Mouse (Mus musculus) hindbrain, postnatal 0 days (tissue): ENCODE data around the gene Olfr655. TPM values are rescaled to one million over a fixed set of nuclear protein-coding genes. Genes with fewer than 3 reads are reported as not detected.

Experiments used
- ATAC-seq: fragments of 200-750 bp; cut with Nextera tagmentation; 2 replicates; pipeline ENCODE4 v1.8.0; 2017; ENCODE audit warnings: mild to moderate bottlenecking, moderate TSS enrichment, moderate library complexity
- DNase-seq: peaks from one replicate; pipeline ENCODE4 v3.0.0-alpha.2; 2015; ENCODE audit warnings: low spot score
- H3K27ac ChIP-seq: fragments of 300-500 bp; sonication (generic); 2 replicates; pipeline ENCODE4 v1.5.1; 2014; ENCODE audit warnings: mild to moderate bottlenecking
- H3K27me3 ChIP-seq: fragments of 300-500 bp; sonication (generic); 2 replicates; pipeline ENCODE4 v1.6.1; 2014; ENCODE audit warnings: low read length, mixed read lengths; ENCODE audit not compliant: insufficient read depth
- H3K36me3 ChIP-seq: fragments of 300-500 bp; sonication (generic); 2 replicates; pipeline ENCODE4 v1.6.1; 2014; ENCODE audit warnings: low read length, mixed read lengths; ENCODE audit not compliant: insufficient read depth
- H3K4me1 ChIP-seq: fragments of 300-500 bp; sonication (generic); 2 replicates; pipeline ENCODE4 v1.6.1; 2014; ENCODE audit warnings: antibody characterized with exemption, low read length, mixed read lengths; ENCODE audit not compliant: insufficient read depth
- H3K4me2 ChIP-seq: fragments of 300-500 bp; sonication (generic); 2 replicates; pipeline ENCODE4 v1.6.1; 2014; ENCODE audit warnings: low read depth, mild to moderate bottlenecking, low read length, moderate library complexity, mixed read lengths
- H3K4me3 ChIP-seq: fragments of 300-500 bp; sonication (generic); 2 replicates; pipeline ENCODE4 v1.5.1; 2014; ENCODE audit warnings: low read length
- H3K9ac ChIP-seq: fragments of 300-500 bp; sonication (generic); replicated peaks from 2 replicates; pipeline ENCODE4 v1.6.1; 2014; ENCODE audit warnings: mild to moderate bottlenecking, low read length, moderate library complexity, mixed read lengths
- H3K9me3 ChIP-seq: fragments of 300-500 bp; sonication (generic); 2 replicates; pipeline ENCODE4 v1.6.1; 2016; ENCODE audit warnings: low read length, mixed read lengths
- CTCF ChIP-seq: IDR thresholded peaks from 2 replicates; pipeline ENCODE4 v1.5.1; 2016; ENCODE audit warnings: antibody characterized with exemption, control low read depth, low read depth
- WGBS: fragments of 180-500 bp; shearing (Covaris S2); extraction: QIAGEN DNeasy Blood & Tissue Kit; methylation state at CpG from one replicate; pipeline ENCODE4 v1.1.7; 2014; 5-methylcytosine and 5-hydroxymethylcytosine counted together
- polyA plus RNA-seq: library from polyadenylated mRNA; unstranded; fragments of >200 nt; fragmentation: Nextera tagmentation; extraction: Ambion mirVana; gene quantifications from 2 replicates; pipeline ENCODE4 v1.2.1, GENCODE M21; 2015
- total RNA-seq: library from RNA; depleted of rRNA; stranded (reverse); fragments of >200 nt; gene quantifications from 2 replicates; pipeline ENCODE4 v1.2.3, GENCODE M21; 2014; rRNA removed

Gene Olfr655
- total and polyA plus RNA-seq, 2 experiments from 2014 or later, result not detected

DNA sequence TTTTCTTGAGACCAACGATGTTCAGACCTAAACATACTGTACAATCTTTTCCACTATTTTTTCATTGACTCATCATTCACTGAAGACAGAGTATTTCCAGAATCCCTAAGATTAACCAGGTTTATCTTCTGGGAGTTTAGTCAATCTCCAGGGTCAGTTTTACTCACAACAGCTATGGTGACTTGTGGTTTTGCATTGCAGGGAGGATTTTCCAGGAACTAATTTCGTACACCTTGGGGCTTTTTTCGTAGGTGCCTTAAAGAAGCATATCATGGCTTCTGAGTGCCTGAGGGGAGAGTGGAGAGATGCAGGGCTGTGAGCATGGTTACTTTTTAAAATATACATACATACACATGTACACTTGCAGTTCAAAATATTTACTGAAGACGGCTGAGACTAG is 14.9 kb downstream of the Olfr655 start, which contains the start of gene Olfr654:
Gene Olfr654, plus strand, starts transcription at position 301 of the 400 bp plus-strand sequence.
- Histone ChIP-seq H3K9me3 (no peaks in the 10 kb centered on the region), H3K4me2 (no peak within 1 kb of the TSS), H3K9ac (no peak within 1 kb of the TSS), H3K4me1 (no peaks in the 10 kb centered on the region), H3K36me3 (no peaks in the 10 kb centered on the region), H3K27ac (no peak within 1 kb of the TSS), H3K27me3 (no peaks in the 10 kb centered on the region), H3K4me3 (no peak within 1 kb of the TSS)
- ATAC-seq (no peak), DNase-seq (no peak)
- WGBS, result 90% methylated on average over 4 of the region's 4 CpGs
- TF ChIP-seq CTCF, result no peak

DNA sequence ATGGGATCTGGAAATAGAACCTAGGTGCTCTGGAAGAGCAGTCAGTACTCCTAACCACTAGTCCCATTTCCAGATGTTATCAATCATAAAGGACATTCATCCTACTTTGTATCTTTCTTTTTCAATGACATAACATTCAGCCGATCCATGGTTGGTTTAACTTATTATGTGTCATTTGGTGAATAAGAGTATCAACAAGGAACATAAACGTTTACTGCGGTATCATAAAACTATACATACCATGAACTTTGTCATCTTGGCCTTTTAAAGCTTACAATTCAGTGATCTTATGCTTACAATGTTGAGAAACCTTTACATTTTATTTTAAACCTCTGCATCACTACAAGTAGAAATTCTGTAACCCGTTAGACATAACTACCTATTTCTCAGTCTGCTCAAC is 20.1 kb downstream of the Olfr655 start:
- no peak overlapping the region for H3K4me2 ChIP-seq
- no peak for ATAC-seq
- no peak overlapping the region for H3K9ac ChIP-seq
- no peaks in the 10 kb centered on the region for H3K27me3 ChIP-seq
- H3K4me3 ChIP-seq, result no peak overlapping the region
- H3K36me3 ChIP-seq, result no peaks in the 10 kb centered on the region
- no peaks in the 10 kb centered on the region for H3K4me1 ChIP-seq
- no peaks in the 10 kb centered on the region for H3K9me3 ChIP-seq
- TF ChIP-seq CTCF, result no peak
- 89% methylated on average over 4 of the region's 4 CpGs for WGBS
- DNase-seq, result no peak
- H3K27ac ChIP-seq, result no peak overlapping the region

DNA sequence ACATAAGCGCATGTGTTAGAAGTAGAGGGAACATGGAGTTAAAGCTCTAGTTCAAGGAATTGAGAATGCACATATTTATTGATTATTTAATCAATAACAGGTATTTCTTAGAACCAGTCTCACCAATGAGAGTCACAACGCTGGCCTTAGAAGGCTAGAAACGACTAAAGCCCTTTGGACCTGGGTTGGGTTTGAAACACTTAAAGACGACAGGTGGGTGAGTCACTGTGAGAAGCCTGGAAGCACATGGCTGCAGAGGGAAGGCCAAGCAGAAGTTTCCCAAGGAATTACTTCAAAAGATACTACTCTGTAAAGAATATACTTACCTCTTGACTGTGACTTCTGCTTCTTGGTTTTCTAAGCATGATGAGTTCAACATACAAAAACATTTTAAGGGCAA is 20.7 kb downstream of the Olfr655 start:
- Histone ChIP-seq H3K36me3 (no peaks in the 10 kb centered on the region), H3K4me3 (no peak overlapping the region), H3K9ac (no peak overlapping the region), H3K4me1 (no peaks in the 10 kb centered on the region), H3K9me3 (no peaks in the 10 kb centered on the region), H3K27me3 (no peaks in the 10 kb centered on the region), H3K27ac (no peak overlapping the region), H3K4me2 (no peak overlapping the region)
- DNase-seq (no peak), ATAC-seq (no peak)
- no peak for TF ChIP-seq CTCF
- 92% methylated on average over 4 of the region's 4 CpGs for WGBS

DNA sequence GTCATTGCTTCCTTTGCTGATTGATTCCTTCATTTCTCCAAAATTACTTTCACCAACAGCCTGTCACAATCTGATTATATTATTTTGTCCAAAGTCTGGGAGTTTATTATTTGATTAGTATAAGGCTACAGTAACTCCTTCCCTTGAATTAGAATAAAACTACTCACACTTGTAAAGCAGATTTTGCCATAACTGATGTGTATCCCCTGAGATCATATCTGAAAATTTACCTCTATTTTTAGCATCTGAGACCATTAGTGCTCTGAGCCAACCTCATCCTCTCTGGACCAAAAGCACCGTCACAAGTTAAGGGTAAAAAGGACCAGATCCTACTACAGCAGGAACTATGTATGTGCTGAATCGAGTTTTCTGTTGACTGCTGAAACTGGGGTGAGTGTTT is 24.6 kb downstream of the Olfr655 start, which contains the start of gene Olfr653:
Gene Olfr653, plus strand, starts transcription at position 301 of the 400 bp plus-strand sequence.
- H3K4me2 ChIP-seq, result no peak within 1 kb of the TSS
- H3K27ac ChIP-seq, result no peak within 1 kb of the TSS
- H3K9me3 ChIP-seq, result no peaks in the 10 kb centered on the region
- H3K36me3 ChIP-seq, result no peaks in the 10 kb centered on the region
- no peak for ATAC-seq
- H3K4me3 ChIP-seq, result no peak within 1 kb of the TSS
- TF ChIP-seq CTCF, result no peak
- no peaks in the 10 kb centered on the region for H3K27me3 ChIP-seq
- DNase-seq, result no peak
- WGBS, result 73% methylated on average over 2 of the region's 2 CpGs
- no peak within 1 kb of the TSS for H3K9ac ChIP-seq
- no peaks in the 10 kb centered on the region for H3K4me1 ChIP-seq

DNA sequence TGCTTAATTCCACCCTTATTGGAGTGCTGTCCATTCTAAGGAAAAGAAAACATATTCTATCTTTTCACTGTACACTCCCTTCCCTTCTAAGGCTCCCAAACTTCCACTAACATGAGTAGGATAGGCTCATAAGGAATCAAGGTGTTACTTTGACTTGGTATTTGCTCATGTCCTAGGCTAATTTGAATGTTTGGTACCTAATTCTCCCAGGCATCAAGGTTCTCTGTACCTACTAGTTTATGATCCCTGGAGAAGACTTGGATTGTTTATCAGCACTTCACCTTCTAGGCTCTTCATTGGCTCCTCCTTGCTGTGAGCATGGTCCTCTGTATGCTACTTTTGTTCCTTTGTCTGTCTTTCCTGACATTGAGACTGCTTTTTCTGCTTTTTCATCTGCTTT is 41.0 kb downstream of the Olfr655 start, which contains the start of gene Olfr652:
Gene Olfr652, plus strand, starts transcription at position 301 of the 400 bp plus-strand sequence.
- Histone ChIP-seq H3K4me2 (no peak within 1 kb of the TSS), H3K4me3 (no peak within 1 kb of the TSS), H3K9me3 (no peaks in the 10 kb centered on the region), H3K27me3 (no peaks in the 10 kb centered on the region), H3K4me1 (no peaks in the 10 kb centered on the region), H3K9ac (no peak within 1 kb of the TSS), H3K36me3 (no peaks in the 10 kb centered on the region), H3K27ac (no peak within 1 kb of the TSS)
- TF ChIP-seq CTCF, result no peak
- DNase-seq (no peak), ATAC-seq (no peak)

DNA sequence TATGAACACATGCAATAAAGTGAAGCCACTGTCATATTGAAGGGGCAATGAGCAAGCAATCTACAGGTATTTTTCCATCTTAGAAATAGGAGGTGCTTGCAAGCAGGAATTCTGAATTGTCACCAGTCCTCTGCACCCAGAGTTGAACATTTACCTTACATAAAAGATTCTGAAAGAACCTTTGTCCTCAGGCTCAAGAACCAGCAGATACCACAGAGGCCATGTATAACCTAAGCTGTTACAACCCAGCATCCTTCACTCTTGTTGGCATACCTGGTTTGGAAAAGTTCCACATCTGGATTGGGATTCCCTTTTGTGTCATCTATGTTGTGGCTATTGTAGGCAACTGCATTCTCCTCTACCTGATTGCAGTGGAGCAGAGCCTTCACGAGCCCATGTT is 48.9 kb downstream of the Olfr655 start:
- H3K27ac ChIP-seq, result no peak overlapping the region
- H3K4me2 ChIP-seq, result no peak overlapping the region
- no peaks in the 10 kb centered on the region; the same call in 1 of the 2 replicates for H3K9me3 ChIP-seq
- H3K36me3 ChIP-seq, result no peaks in the 10 kb centered on the region
- DNase-seq (no peak), ATAC-seq (no peak)
- H3K9ac ChIP-seq, result no peak overlapping the region
- no peak overlapping the region for H3K4me3 ChIP-seq
- WGBS, result 69% methylated on average over 1 of the region's 1 CpGs
- no peak for TF ChIP-seq CTCF
- H3K4me1 ChIP-seq, result no peaks in the 10 kb centered on the region
- H3K27me3 ChIP-seq, result no peaks in the 10 kb centered on the region

DNA sequence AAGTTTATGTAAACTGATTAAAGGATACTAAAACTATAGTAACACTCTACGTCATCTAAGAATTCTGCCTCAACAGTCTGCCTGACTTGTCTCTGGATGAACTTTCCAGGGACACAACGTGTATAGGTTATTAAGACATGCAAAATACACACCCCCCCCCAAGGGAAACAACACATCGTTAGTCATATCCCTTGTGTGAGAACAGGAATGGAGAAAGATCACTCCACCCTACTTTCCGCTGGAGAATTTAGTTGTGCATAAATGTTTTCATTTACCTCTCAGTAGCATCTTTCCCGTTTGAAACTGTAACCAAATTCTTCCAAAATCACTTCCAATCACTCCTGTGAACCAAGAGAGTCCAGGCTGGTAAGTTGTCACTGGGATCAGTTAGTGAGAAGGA is 51.7 kb downstream of the Olfr655 start, which contains the start of gene Olfr651:
Gene Olfr651, plus strand, starts transcription at position 301 of the 400 bp plus-strand sequence.
- Histone ChIP-seq H3K4me3 (no peak within 1 kb of the TSS), H3K9ac (no peak within 1 kb of the TSS), H3K9me3 (no peaks in the 10 kb centered on the region; the same call in 1 of the 2 replicates), H3K36me3 (no peaks in the 10 kb centered on the region), H3K27me3 (no peaks in the 10 kb centered on the region), H3K4me1 (no peaks in the 10 kb centered on the region), H3K27ac (no peak within 1 kb of the TSS), H3K4me2 (no peak within 1 kb of the TSS)
- ATAC-seq, result no peak
- no peak for DNase-seq
- WGBS, result 81% methylated on average over 5 of the region's 5 CpGs
- TF ChIP-seq CTCF, result no peak

Other genes starting within 250 kb of the Olfr655 start
- 1.7 and 1.8 TPM in 2 replicates for gene Trim12c, start 248.4 kb downstream of the Olfr655 start, total RNA-seq
- gene Trim12c, start 248.4 kb downstream of the Olfr655 start, polyA plus RNA-seq, result 0.61 and 0.83 TPM in 2 replicates
- 0.16 TPM in 1 of 2 replicates, not detected in the other for gene Trim30b, start 231.9 kb downstream of the Olfr655 start, total RNA-seq
- gene Trim30b, start 231.9 kb downstream of the Olfr655 start, polyA plus RNA-seq, result not detected in 2 replicates
- gene Trim30c, start 200.9 kb downstream of the Olfr655 start, total RNA-seq, result 1.2 TPM in 1 of 2 replicates, not detected in the other
- gene Trim30c, start 200.9 kb downstream of the Olfr655 start, polyA plus RNA-seq, result not detected in 2 replicates
- gene Trim30a, start 136.6 kb downstream of the Olfr655 start, total RNA-seq, result 1.3 and 2.2 TPM in 2 replicates
- 0.89 and 0.97 TPM in 2 replicates for gene Trim30a, start 136.6 kb downstream of the Olfr655 start, polyA plus RNA-seq
- 1.7 and 2.0 TPM in 2 replicates for gene Trim30d, start 93.9 kb downstream of the Olfr655 start, total RNA-seq
- gene Trim30d, start 93.9 kb downstream of the Olfr655 start, polyA plus RNA-seq, result 1.4 and 1.5 TPM in 2 replicates
- gene Olfr651, start 51.6 kb downstream of the Olfr655 start, total RNA-seq, result not detected in 2 replicates
- not detected in 2 replicates for gene Olfr651, start 51.6 kb downstream of the Olfr655 start, polyA plus RNA-seq
- gene Olfr652, start 40.9 kb downstream of the Olfr655 start, total RNA-seq, result not detected in 2 replicates
- gene Olfr652, start 40.9 kb downstream of the Olfr655 start, polyA plus RNA-seq, result 0.05 and 0.09 TPM in 2 replicates
- gene Olfr653, start 24.5 kb downstream of the Olfr655 start, total RNA-seq, result not detected in 2 replicates
- not detected in 2 replicates for gene Olfr653, start 24.5 kb downstream of the Olfr655 start, polyA plus RNA-seq
- not detected in 2 replicates for gene Olfr654, start 14.8 kb downstream of the Olfr655 start, total RNA-seq
- not detected in 2 replicates for gene Olfr654, start 14.8 kb downstream of the Olfr655 start, polyA plus RNA-seq
- gene Olfr656, start 12.2 kb upstream of the Olfr655 start, total RNA-seq, result not detected in 2 replicates
- not detected in 2 replicates for gene Olfr656, start 12.2 kb upstream of the Olfr655 start, polyA plus RNA-seq
- gene Olfr657, start 23.0 kb upstream of the Olfr655 start, total RNA-seq, result not detected in 2 replicates
- not detected in 2 replicates for gene Olfr657, start 23.0 kb upstream of the Olfr655 start, polyA plus RNA-seq
- gene Olfr658, start 45.5 kb upstream of the Olfr655 start, total RNA-seq, result 0.11 and 0.16 TPM in 2 replicates
- gene Olfr658, start 45.5 kb upstream of the Olfr655 start, polyA plus RNA-seq, result 0.41 and 0.52 TPM in 2 replicates
- gene Olfr659, start 65.0 kb upstream of the Olfr655 start, total RNA-seq, result not detected in 2 replicates
- gene Olfr659, start 65.0 kb upstream of the Olfr655 start, polyA plus RNA-seq, result not detected in 2 replicates
- not detected in 2 replicates for gene Olfr661, start 84.7 kb upstream of the Olfr655 start, total RNA-seq
- gene Olfr661, start 84.7 kb upstream of the Olfr655 start, polyA plus RNA-seq, result not detected in 2 replicates
- not detected in 2 replicates for gene Usp17le, start 175.7 kb upstream of the Olfr655 start, total RNA-seq
- not detected in 2 replicates for gene Usp17le, start 175.7 kb upstream of the Olfr655 start, polyA plus RNA-seq
- not detected in 2 replicates for gene Usp17lb, start 240.8 kb upstream of the Olfr655 start, total RNA-seq
- not detected in 2 replicates for gene Usp17lb, start 240.8 kb upstream of the Olfr655 start, polyA plus RNA-seq